Mouse (Mus musculus) CH12F3 (cell line): ENCODE measurements around the gene Hspa12a.

Source experiments
- in situ Hi-C: fragments of 300-500 bp; cut with MboI; formaldehyde crosslinking; loops from 2 replicates; pipeline ENCODE4 v1.14.3; 2020; ENCODE audit warnings: low sequenced_read_pairs

The Hspa12a gene

DNA sequence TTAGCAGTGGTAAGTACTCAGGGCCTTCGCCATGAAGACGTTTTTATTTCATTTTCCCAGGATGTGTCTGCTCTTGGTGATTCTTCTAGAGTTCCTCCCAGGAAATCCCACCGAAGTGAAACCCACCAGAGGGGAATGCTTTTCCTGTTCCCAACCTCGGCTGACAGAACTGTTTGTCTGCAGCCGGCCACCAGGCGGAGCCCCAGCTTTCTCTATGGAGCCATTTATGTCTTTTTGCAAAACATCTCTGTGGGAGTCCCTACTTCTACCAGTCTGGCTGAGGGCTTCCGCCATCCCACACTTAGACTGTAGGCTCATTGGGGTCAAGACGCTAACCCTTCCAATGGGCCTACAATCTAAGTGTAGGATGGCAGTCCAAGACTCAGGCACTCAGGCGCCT, 32.1 kb downstream of the Hspa12a start:
- in situ Hi-C loops = loop anchor here (5.0 kb wide), 1 partner anchor 286 kb away; no protein-coding TSS in a partner anchor

DNA sequence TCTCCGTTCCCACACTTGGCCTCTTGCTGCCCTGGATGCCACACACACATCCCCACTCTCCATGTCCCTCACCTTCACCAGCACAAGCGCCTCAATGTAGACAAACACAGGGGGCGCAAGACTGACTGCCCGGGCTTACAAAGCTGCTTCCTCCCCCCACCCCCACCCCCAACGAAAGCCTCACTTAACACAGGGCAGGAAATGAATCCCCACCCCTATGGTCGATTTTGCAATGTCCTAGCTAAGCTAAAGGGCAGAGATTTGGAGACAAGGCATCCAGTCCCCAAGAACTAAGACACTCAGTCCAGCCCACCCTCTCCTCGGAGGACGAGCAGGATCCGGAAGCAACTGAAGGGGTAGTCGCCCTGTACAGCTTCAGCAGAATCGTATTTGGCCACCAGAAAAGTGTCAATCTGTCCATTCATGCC, 32.5 kb downstream of the Hspa12a start:
- in situ Hi-C loops = loop anchor here (5.0 kb wide), 1 partner anchor 286 kb away; no protein-coding TSS in a partner anchor

DNA sequence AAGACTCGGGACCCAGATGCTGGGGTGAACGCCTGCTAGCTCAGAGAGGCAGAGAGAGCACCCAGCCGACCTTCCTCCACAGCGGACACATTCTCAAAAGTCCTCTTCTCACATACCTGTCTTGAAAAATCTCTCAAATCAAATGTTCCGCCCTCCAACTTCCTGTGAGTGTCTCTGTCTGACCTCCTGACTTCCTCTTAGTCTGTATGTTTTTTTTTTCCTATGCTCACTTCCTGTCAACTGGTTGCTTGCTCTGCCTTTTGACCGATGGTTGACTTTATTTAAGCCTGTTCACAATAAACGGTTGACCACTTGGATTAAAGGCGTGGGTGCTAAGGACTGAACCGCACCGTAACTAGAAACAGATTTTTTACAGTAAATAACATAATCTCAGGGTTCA, 35.4 kb downstream of the Hspa12a start:
- in situ Hi-C loops = loop anchor here (10.0 kb wide), 1 partner anchor 93 kb away; no protein-coding TSS in a partner anchor

DNA sequence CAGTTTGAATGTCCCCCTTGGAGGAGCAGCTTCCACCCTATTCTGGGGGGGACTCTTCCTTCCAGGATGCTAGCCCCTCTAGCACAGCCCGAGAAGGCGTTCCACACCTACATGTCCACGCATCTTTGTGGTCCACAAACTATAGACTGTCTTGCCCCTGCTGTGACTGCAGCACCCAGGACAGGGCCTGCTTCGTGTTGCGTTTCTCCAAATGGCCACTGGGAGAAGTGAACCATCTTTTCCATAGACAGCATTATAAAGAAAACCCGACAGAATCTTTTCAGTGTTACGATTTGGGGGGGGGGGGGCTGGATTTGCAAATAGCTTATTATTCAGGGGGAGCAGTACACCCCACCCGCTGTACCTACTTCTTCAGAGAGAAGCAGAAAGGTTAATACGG, 36.8 kb downstream of the Hspa12a start:
- in situ Hi-C loops = loop anchor here (10.0 kb wide), 1 partner anchor 92 kb away; no protein-coding TSS in a partner anchor

DNA sequence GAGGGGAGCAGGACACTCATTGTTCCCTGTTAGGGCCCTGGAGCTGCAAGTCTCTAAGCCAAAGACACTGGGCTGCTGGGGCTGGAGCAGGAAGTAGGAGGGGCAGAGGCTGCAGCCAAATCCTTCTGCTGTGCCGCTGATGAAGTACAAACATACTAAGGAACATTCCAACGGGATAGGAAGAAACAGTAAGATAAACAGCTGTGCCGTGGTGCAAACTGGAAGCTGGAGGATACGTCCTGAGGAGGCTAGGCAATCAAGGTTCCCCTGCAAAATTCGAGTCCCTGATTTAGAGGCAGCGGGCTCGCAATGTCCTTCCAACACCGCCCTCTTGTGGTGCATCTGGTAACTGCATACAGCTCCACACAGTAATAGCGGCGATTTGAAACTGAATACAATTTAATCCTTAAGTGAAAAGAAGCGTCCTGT, 39.5 kb downstream of the Hspa12a start:
- in situ Hi-C loops = loop anchor here (10.0 kb wide), 1 partner anchor 89 kb away; no protein-coding TSS in a partner anchor

DNA sequence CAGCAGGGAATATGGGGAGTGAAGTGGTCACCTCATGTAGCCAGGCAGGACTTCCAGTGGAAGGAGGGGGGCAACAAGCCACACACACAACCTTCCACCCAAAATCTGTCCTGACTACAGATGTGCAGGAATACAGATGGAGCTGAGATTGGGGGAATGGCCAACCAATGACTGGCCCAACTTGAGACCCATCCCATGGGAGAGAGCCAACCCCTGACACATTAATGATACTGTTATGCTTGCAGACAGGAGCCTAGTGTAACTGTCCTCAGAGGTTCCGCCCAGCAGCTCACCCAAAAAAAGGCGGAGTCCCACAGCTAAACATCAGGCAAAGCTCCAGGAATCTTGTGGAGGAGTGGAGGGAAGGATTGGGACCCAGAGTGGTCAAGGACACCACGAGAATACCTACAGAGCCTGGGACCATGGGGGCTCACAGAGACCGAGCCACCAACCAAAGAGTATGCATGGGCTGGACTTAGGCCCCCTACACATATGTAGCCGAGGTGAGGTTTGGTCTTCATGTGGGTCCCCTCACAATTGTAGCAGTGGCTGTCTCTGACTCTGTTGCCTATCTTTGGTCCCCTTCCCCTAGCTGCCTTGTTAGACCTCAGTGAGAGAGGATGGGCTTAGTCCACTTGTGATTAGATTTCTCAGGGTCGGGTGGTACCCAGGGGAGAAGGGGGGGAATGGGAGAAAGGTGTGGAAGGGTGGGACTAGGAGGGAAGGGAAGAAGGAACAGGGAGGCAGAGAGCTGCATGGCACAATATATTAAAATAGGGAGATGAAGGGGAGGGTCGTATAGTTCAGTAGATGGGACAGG, 40.2 kb downstream of the Hspa12a start:
- in situ Hi-C loops = loop anchor here (10.0 kb wide), 1 partner anchor 88 kb away; no protein-coding TSS in a partner anchor

DNA sequence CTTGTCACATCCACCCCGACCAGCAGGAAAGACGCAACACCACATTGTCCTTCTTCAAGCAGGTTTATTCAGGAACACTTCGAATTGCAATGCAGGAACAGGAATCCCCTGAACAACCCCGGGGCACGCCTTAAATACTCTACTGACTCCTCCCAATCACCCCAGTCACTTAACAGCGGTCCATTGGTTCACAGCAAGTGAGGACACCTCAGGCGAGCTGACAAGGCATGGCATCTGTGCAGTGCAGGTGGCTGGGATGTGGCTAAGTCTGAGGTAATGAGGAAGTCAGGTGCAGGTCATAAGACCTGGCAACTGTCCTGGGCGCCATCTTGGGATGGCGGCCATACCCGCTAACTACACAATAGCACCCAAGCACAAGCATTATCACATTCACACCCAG, 43.0 kb downstream of the Hspa12a start:
- in situ Hi-C loops = loop anchor here (10.0 kb wide), 1 partner anchor 86 kb away; no protein-coding TSS in a partner anchor

DNA sequence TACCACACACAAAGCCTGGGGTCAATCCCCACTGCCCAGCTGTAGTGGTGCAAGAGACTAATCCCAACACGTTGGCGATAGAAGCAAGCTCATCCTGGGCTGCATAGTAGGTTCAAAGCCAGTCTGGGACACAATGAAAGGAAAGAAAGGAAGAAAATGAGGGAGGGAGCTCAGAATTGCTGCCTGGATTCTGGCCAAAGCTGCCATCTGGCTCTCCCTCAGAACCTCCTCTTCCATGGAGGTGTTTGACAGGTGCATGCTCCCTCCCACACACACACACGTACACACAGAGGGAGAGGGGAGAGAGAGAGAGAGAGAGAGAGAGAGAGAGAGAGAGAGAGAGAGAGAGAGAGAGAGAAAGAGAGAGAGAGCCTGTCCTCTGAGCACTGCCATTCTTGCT, 47.2 kb downstream of the Hspa12a start:
- in situ Hi-C loops = no loop called here

DNA sequence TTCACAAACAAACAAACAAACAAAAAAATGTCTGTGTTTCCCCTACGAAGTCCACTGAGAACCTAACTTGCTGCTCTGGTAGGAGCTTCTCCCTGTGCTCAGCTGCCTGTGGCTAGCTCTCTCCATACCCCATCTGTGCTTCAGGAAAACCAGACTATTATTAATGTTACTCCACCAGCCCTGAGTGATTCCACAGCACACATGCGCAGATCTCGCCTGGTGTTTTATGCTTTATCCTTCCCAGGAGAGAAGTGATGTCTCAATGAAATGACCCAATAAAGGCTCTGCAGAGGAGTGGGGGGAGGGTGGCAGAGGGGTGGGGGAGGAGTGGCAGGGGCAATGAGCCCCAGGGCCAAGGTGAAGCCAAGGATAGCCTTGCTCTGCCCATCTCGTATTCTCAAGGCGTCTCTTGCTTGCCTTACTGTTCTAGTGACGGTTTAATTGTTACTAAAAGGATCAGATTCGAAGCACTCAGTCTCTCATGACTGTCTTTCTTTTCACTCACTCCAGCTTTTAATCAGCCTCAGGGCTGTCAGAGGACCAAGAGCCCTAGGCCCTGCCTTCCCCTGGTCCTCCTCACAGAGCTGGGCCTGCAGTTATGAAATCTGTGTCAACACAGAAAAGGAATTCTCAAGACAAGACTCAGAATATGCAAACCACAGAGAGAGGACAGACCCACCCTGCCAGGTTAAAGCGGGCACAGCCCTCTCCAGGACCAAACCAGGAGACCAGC, 54.0 kb downstream of the Hspa12a start:
- in situ Hi-C loops = no loop called here

DNA sequence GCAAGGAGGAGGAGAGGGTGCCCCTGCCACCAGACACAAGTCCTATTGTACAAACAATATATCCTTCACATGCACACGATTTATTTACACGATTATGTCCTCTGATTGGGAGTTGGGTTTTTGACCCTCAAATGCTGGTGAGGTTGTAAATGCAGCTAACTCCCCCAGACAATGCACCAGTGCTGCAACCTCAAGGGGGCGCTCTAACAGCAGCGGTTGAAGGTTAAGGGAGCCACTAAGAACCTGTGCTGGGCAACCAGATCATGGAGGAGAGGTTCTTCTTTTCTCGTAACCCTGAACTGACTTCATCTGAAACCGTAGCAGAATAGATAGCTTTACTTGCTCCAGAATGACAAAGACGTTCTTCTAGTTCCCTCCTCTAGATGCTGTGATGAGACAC, 57.0 kb downstream of the Hspa12a start:
- in situ Hi-C loops = no loop called here

DNA sequence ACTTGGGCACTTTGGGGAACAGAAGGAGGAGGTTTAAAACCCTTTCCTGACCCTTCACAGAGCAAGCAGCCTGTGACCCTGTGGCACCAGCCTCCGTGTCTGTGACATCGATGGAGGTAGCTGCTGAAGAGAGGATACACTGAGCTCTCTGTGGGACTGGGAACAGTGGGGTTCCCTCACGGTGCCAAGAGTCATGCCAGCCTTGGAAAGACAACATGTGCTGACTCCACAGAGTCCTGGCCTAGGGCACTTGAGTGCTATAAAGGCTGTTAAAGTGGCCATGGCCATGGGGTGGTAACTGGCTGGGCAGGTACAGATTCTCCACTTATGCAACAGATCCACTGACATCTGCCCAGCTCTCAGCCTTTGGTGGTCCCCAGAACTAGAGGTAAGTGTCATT, 60.0 kb downstream of the Hspa12a start:
- in situ Hi-C loops = no loop called here

DNA sequence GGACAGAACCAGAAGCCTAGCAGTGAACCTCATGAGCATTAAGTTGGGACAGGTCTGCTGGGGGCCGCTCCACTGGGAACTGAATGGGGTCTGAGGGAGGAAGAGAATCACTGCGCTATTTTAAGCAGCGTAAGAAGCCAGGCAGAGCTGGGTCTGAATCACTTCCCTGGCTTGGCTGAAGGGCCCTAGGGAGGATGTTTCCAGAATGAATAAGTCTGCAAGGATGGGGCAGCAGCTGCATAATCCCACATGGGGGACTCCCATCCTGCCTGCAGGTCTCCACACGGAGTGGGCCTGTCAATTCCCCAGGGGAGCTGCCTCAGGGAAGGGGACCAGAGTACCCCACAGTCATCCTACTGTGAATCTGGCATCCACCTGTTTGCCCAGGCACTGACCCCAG, 61.1 kb downstream of the Hspa12a start:
- in situ Hi-C loops = no loop called here

DNA sequence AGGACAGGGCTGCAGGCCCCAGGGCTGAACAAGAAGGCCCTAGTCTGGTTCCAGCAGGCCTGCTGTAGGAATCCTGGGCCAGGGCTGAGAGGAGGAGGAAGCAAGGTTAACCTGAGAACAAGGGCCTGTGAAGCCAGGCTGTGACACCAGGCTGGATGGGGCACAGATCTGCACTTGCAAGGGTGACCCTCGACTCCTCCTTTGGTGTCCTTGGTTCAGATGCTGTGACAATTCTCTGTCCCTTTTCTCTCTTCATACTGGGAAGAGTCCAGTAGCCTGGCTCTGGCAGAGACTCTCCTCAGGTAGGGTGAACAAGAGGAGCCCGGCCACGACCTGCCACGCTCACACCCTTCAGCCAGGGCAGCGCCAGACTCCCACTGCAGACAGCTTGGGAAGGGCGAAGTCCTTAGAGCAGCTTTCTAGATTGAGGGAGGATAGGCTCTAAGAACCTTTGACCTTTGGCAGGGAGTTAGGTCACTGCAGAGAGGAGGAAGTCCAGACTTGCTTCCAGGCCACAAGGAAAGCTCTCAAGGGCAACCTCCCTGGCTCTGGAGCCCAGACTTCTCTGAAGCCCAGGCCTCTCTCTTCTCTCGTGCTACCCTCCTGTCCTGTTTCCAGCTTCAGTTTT, 64.0 kb downstream of the Hspa12a start:
- in situ Hi-C loops = no loop called here

DNA sequence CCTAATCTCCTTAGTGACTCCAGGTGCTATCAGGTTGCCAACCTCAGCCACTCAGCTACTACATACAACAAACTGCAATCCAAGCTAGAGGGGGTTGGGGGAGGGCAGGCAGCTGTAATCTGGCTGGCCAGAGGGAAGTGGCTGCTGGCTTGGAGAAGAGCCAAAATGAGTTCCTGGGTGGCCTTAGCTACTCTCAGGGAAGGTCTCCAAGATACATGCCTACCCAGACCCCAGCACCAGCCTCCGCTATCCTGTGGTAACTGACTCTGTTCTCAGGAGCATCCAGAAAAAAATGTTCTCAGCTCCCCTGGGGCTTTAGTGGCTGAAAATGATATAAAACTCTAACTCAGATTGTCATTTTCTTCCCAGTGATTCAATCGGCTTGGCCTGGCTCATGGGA, 64.9 kb downstream of the Hspa12a start:
- in situ Hi-C loops = no loop called here

DNA sequence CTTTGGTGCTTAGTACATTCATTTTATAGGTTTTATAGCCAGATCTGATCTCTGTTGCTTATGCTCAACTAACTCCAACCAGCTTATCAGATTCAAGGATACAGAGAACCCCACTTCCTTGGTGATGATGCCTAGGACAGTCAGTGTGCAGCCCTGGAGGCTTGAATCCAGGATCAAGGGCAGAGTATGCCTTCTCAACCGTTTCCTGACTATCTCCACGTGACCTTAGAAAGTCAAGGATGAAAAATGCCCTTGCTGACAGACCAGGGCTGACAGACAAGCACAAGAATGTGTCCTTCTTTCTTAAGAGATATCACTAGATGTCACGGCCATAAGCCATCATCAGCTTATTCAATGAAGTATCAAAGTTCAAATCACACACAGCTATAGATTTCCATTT, 69.9 kb downstream of the Hspa12a start:
- in situ Hi-C loops = no loop called here

DNA sequence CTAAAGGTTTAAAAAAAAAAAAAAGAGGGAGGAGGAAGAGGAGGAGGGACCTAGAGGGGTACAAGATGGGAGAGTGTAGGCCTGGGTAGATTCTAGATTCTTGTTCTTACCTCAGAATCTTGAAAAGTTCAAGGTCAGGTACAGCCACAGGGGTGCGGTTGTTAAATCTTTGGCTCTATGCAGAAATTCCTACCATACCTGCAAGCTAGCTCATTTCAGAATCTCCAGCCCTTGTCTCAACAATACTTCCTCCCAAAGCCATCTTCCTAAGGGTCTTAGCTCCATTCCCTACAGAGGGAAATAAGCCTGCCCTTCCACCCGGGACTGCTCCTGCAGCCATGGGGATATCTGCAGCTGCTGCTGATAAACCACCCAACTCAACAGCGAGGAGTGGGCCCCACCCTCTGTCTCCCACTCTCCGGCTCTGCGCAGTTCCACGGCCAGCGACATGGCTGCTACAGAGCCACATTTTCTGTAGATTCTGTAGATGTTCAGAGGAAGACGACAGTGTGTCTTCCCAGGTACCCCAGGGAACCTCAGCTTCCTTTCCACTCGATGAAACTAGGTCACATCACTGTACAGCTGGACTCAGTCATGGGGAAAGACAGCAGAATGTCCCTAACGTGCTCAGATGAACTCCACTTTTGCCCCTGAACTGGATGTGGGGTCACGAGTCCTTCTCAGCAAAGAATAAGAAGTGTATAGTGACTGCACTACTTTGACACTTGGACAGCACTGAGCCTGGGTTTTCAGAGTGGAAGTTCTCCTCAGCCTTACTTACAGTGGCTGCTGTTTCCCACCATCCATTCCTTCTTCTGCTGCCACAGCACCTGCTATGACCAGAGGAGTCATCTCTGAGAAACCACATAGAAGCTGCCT, 70.8 kb downstream of the Hspa12a start:
- in situ Hi-C loops = no loop called here

DNA sequence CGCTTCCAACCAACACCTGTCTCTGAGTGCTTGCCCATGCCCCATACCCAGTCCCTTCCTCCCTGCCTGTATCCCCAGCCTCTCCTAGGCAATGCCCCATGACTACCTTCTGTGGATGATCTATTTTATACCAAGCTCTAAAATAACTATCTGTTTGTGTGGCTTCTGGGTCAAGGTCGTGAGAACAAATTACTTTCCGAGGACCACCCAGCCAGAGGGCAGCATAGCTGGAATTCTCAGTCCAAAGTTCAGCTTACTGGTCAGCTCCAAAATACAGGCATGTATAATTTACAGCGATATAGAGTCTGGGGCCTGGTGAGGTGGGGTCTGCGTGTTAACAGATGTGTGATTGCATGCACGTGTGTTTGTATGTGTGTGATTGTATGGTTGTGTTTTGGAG, 71.6 kb downstream of the Hspa12a start:
- in situ Hi-C loops = no loop called here

DNA sequence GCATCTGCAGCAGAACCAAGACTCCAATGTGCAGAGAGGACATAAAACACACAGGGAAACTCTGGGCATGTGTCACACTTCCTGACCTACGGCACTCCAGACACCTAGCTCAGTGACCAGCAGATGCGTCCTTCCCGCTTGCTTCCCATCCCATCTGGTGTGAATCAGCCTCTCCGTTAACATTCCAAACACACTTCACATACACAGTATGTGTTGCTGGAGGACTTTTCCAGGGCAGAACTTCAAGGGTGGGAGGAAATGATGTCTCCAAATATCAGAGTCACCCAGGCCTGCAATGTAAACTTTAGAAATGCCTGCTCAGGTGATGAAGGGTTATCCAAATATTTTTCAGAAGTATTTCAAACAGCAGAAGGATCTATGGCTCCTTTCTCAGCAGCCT, 76.8 kb downstream of the Hspa12a start:
- in situ Hi-C loops = no loop called here

DNA sequence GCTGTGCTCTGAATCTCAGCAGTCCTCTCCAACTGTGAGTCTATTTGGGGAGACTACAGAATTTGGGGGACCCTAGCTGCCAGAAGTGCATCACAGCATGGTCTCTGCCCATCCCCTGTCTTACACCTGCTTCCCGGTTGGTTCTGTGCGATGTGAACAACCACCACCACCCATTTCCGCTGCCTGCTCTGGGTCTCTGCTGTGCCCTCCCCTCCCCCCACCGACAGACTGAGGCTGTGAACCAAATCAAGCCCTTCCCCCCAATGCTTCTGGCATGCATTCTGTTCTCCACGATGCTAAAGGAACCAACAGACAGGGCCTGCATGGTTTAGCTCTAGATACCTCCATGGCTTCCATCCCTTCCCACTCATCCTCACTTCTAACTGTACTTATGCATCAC, 78.2 kb downstream of the Hspa12a start:
- in situ Hi-C loops = no loop called here

DNA sequence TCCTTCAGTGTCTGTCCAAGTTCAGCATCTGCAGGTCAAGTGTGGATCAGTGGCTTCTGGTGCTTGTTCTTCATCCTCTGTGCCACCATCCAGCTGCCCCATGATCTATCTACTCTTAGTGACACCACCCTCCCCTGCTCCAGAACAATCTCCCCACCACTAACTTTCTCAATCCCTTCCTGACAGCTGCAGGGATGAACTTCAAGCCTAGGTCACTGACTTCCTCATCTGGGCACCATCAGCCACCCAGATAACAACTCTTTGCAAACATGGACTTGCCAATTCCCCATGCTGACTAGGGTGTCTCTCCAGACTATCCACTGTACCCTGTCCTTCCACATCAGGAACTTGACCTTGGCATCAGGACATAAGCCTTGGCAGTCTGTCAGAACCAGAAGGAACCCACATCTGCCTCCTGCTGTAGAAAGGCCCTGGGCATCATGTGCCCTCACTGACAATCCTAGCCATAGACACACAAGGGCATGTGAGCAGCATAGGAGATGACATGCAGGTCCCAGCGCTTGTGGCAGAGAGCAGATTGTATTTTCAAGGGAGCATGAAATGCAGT, 79.4 kb downstream of the Hspa12a start:
- in situ Hi-C loops = no loop called here
